ENCODE assay signal across 8 mouse cellular contexts in genomic region chrX:166803246-166803645, GRCm38 (mm10).
DNase-seq lines count a peak whose midpoint lies in the region; ATAC-seq lines count a peak whose summit lies in the region.

No protein-coding gene starts in this region.

- DNase-seq in A20 (ENCODE audit: low read depth, low spot score): peak; percentile 42
- peak; percentile 84 for DNase-seq in brain, adult 2 months (ENCODE audit: low read depth, low spot score)
- DNase-seq in thymus, postnatal 0 days (ENCODE audit: low spot score): peak; percentile 65
- no peak for DNase-seq in kidney, adult 9 months
- no peak for DNase-seq in ovary, adult 18-20 months (ENCODE audit: low spot score)
- no peak for DNase-seq in urinary bladder, postnatal 14 days (ENCODE audit: low spot score)

- peak overlapping the region; percentile 68 for H3K27ac ChIP-seq in forebrain, embryonic 12.5 days

- no peaks in the 10 kb centered on the region for H3K9me3 ChIP-seq in forebrain, embryonic 12.5 days

- ATAC-seq in forebrain, embryonic 12.5 days (ENCODE audit: low FRiP score): peak; percentile 88
- 0 out of 2 replicates have a peak, but pooled peaks have one; percentile 15 for ATAC-seq in megakaryocyte, adult 5-6 weeks (ENCODE audit: poor library complexity, severe bottlenecking)

- H3K27me3 ChIP-seq in forebrain, embryonic 12.5 days: peaks cover 37% of the 10 kb centered on the region

- WGBS in forebrain, embryonic 12.5 days: 16% methylated on average over 6 of the region's 6 CpGs

- no peak overlapping the region for H3K9ac ChIP-seq in forebrain, embryonic 12.5 days

- H3K36me3 ChIP-seq in forebrain, embryonic 12.5 days (replicated peaks): no peaks in the 10 kb centered on the region

- no peak overlapping the region for H3K4me2 ChIP-seq in forebrain, embryonic 12.5 days

- no peak overlapping the region for H3K4me3 ChIP-seq in forebrain, embryonic 12.5 days (replicated peaks)

- peaks cover 10% of the 10 kb centered on the region; the same call in 1 of the 2 replicates for H3K4me1 ChIP-seq in forebrain, embryonic 12.5 days

Comparison
In these comparisons a context has a peak if more than half of its experiments do, and no peak if none do; other contexts are left out.
1. DNase-seq: peak in A20 (single experiment), brain, adult 2 months (single experiment) and thymus, postnatal 0 days (single experiment); none in kidney, adult 9 months (single experiment), ovary, adult 18-20 months (single experiment) and urinary bladder, postnatal 14 days (single experiment).